Mouse (Mus musculus) embryonic facial prominence, embryonic 10.5 days (tissue): Measurements from ENCODE around the gene Hkdc1. TPM values are rescaled to one million over a fixed set of nuclear protein-coding genes. Genes with fewer than 3 reads are reported as not detected.
"Not testable (repeated sequence)": the region's sequence is repeated elsewhere in the genome, so short reads cannot be mapped to it uniquely, and the experiment has no call there.

Experiments used
- DNase-seq: peaks from one replicate; pipeline ENCODE4 v3.0.0-alpha.2; 2017; ENCODE audit warnings: low spot score
- H3K27ac ChIP-seq: fragments of 300-500 bp; sonication (generic); replicated peaks from 2 replicates; pipeline ENCODE4 v1.5.1; 2016; ENCODE audit warnings: mild to moderate bottlenecking
- H3K27me3 ChIP-seq: fragments of 300-500 bp; sonication (generic); replicated peaks from 2 replicates; pipeline ENCODE4 v1.6.1; 2016; ENCODE audit warnings: low read depth, mild to moderate bottlenecking; ENCODE audit not compliant: poor library complexity, severe bottlenecking
- H3K36me3 ChIP-seq: fragments of 300-500 bp; sonication (generic); replicated peaks from 2 replicates; pipeline ENCODE4 v1.6.1; 2016; ENCODE audit warnings: mild to moderate bottlenecking, moderate library complexity
- H3K4me1 ChIP-seq: fragments of 300-500 bp; sonication (generic); 2 replicates; pipeline ENCODE4 v1.6.1; 2016
- H3K4me3 ChIP-seq: fragments of 300-500 bp; sonication (generic); 2 replicates; pipeline ENCODE4 v1.5.1; 2016; ENCODE audit warnings: mild to moderate bottlenecking, moderate library complexity
- H3K9me3 ChIP-seq: fragments of 300-500 bp; sonication (generic); 2 replicates; pipeline ENCODE4 v1.6.1; 2016; ENCODE audit warnings: mild to moderate bottlenecking
- WGBS: fragments of 180-500 bp; shearing (Covaris S2); methylation state at CpG from one replicate; pipeline ENCODE4 v1.1.7; 2016; 5-methylcytosine and 5-hydroxymethylcytosine counted together
- polyA plus RNA-seq: library from polyadenylated mRNA; unstranded; fragments of >200 nt; fragmentation: Nextera tagmentation; extraction: Ambion mirVana; gene quantifications from 2 replicates; pipeline ENCODE4 v1.2.1, GENCODE M21; 2016

Gene Hkdc1
- 0.34 and 0.69 TPM in 2 replicates for polyA plus RNA-seq

DNA sequence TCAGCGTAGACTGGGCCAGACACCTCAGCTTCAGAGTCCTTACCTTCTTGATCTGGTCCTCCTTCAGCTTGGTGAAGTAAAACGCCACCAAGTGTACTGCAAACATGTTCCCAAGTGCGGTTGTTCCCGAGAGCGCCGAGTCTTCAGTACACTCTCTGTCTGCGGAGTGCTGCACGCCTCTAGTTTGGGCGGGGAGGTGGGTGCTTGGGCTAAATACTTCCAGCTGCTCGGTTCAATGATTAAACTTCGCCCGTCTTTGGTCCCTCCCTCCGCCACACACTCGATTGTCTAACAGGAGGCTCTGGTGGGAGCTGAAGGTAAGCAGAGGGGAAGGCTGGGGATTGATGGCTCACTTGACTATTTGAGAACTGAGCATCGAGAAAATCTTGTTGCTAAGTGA is at the start of gene Hkdc1:
TSS of gene Hkdc1 (minus strand) at position 237 of the 400 bp plus-strand sequence.
- peak within 1 kb of the TSS; percentile 19; the same call in 1 of the 2 replicates for H3K4me3 ChIP-seq
- H3K27me3 ChIP-seq = no peaks in the 10 kb centered on the region
- peaks cover 26% of the 10 kb centered on the region for H3K4me1 ChIP-seq
- WGBS = 44% methylated on average over 15 of the region's 15 CpGs
- H3K27ac ChIP-seq = no peak within 1 kb of the TSS
- DNase-seq = peak; percentile 62
- no peaks in the 10 kb centered on the region for H3K36me3 ChIP-seq
- H3K9me3 ChIP-seq = no peaks in the 10 kb centered on the region

DNA sequence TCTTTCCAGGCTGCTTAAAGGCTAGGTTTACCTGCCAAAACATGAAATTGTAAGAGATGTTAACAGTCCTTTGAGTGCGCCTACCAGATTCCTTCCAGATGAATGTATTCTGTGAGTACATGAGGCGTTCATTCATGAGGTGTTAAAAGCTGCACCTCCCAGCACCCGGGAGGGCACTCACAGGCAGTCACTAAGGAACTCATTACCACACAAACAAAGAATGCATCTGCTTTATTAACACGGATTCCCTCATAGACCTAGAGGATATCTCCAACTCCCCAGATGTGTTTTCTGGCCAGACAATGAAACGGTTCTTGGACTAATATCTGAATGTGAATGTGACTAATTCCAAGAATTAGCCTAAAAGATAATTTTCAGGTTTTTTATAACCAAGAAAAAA is 48.8 kb upstream of the Hkdc1 start:
- Histone ChIP-seq H3K4me1 (no peaks in the 10 kb centered on the region), H3K9me3 (no peaks in the 10 kb centered on the region), H3K27ac (no peak overlapping the region), H3K36me3 (peaks cover 28% of the 10 kb centered on the region; the same call in 1 of the 2 replicates), H3K27me3 (no peaks in the 10 kb centered on the region), H3K4me3 (no peak overlapping the region)
- 85% methylated on average over 5 of the region's 5 CpGs for WGBS
- DNase-seq = no peak

DNA sequence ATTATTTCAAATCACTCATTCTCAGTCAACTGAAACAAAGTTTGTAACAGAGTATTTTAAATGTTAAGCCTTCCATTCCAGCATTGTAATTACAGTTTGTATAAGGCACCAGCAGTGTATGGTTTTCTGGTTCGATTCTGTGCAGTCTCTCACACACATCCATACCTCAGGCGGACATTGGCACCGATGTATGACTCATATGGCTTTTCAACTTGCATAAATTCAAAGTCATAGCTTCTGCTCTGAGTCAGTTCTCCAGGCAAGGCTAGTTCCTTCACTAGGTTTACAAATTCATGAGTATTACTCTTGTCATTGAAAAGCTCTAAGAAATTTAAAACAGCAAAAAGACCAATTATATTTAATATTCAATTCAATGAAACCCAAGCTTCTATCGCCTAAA is 47.4 kb upstream of the Hkdc1 start:
- H3K27ac ChIP-seq = no peak overlapping the region
- no peaks in the 10 kb centered on the region for H3K4me1 ChIP-seq
- H3K4me3 ChIP-seq = no peak overlapping the region
- no peaks in the 10 kb centered on the region for H3K9me3 ChIP-seq
- H3K36me3 ChIP-seq = peaks cover 25% of the 10 kb centered on the region; the same call in 1 of the 2 replicates
- WGBS = 92% methylated on average over 4 of the region's 4 CpGs
- no peak for DNase-seq
- no peaks in the 10 kb centered on the region for H3K27me3 ChIP-seq

DNA sequence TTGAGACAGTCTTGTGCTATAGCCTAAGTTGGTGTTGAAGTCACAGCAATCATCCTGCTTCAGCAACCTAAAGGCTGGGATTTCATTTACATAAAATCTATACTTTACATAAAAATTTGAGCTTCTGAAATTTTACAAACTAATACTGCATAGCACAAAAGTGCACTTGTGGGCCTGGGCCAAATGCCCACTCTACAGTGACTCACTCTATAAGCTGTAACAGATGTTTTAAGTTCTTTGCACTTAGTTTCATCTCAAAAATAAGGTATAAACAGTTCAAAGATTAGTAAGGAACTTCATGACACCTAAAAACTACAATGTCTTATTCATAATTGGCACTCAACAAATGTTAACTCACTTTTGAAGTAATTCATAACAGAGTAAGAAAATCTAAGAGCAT is 39.0 kb upstream of the Hkdc1 start:
- no peak for DNase-seq
- no peaks in the 10 kb centered on the region for H3K4me1 ChIP-seq
- H3K36me3 ChIP-seq = peaks cover 82% of the 10 kb centered on the region
- no peaks in the 10 kb centered on the region for H3K27me3 ChIP-seq
- no peaks in the 10 kb centered on the region for H3K9me3 ChIP-seq
- H3K4me3 ChIP-seq = no peak overlapping the region
- H3K27ac ChIP-seq = no peak overlapping the region

DNA sequence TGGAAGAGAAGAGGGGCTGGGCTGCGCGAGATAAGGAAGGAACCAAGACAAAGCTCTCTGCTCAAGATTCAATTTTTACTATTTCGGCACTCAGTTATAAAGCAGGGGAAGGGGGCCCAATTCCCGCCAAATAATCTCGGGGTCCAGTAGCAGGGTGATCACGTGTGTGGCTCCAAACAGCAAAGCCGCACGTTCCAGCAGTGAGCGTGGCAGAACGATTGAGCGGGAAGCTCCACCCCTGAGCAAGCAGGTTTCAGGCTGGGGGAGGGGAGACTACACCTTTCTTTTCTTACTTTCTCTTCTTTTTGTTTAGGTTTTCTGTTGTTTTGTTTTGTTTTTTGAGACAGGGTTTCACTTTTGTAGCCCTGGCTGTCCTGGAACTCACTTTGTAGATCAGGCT is 29.7 kb upstream of the Hkdc1 start:
- H3K4me3 ChIP-seq, H3K27ac ChIP-seq, DNase-seq, H3K9me3 ChIP-seq, H3K27me3 ChIP-seq: not testable (repeated sequence)
- Histone ChIP-seq H3K36me3 (peaks cover 28% of the 10 kb centered on the region), H3K4me1 (peaks cover 19% of the 10 kb centered on the region)
- 70% methylated on average over 11 of the region's 11 CpGs for WGBS

DNA sequence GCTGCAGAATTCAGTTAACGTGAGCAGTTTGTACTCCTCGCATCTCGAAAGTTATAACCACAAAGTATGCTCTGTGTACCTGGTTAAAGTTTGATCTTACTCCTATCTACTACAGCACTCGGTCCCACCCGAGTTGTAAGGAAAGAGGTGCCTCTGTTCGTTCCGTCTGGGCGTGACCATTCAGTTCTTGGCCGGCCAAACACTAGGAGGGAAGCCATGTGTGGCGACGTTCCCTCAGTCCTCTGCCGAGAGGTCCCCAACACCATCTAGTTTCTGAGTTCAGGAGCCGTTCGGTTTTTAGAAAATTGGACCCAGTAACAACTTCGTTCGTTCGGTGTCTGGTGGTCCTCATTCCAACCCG is 28.0 kb upstream of the Hkdc1 start:
- H3K36me3 ChIP-seq = peaks cover 28% of the 10 kb centered on the region
- 40% methylated on average over 18 of the region's 18 CpGs for WGBS
- no peaks in the 10 kb centered on the region for H3K9me3 ChIP-seq
- H3K4me1 ChIP-seq = peaks cover 19% of the 10 kb centered on the region
- no peak for DNase-seq
- peak overlapping the region; percentile 100 for H3K4me3 ChIP-seq
- peak overlapping the region; percentile 99 for H3K27ac ChIP-seq
- no peaks in the 10 kb centered on the region for H3K27me3 ChIP-seq

DNA sequence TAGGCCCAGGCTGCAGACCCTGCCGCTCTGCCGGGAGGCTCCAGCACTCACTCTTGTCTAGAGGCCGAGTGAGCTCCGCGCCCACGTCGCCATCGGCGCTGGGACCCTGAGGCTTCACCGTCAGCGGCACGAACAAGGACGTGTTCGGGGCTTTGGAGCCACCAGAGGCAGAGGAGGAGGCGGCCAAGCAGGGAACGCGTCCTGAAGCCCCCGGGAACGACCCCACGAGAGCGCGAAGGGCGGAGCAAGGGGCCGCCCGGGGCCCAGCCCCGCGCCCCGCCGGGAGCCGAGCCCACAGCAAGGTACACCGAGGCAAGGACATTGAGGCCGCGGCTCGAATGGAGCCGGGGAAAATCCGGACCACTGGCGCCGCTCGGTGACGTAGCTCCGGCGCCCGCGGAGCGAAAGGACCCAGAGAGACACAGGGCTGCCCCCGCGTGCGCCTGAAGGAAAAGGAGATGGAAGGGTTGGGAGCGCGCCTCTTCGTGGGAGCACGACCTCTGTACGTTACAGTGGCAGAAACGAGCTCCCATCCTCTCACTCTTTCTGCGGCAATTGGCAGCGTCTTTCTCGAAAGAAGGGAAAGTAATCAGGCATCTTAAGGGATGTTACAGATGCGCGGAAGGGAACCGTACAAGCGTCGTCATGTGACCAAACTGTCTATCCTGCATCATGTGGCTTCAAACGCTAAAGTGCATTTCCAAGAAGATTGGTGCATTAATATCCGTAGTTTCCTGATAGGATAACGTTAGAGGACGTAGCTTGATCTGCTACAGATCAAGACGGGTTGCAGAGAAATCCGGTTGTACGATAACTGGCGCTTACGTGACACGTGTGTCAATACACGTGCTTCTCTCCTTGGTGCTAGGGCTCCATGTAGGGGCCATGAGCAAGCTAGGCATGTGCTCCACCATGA is 27.3 kb upstream of the Hkdc1 start, which contains the start of the genes 4930507D05Rik and Supv3l1:
TSS of gene 4930507D05Rik (plus strand) at position 126 of the 916 bp plus-strand sequence.
TSS of gene Supv3l1 (minus strand) at position 375 of the 916 bp plus-strand sequence.
- Histone ChIP-seq H3K36me3 (peaks cover 30% of the 10 kb centered on the region), H3K9me3 (no peaks in the 10 kb centered on the region), H3K4me1 (peaks cover 19% of the 10 kb centered on the region), H3K27ac (peak within 1 kb of the TSS; percentile 99), H3K4me3 (peak within 1 kb of the TSS; percentile 100), H3K27me3 (no peaks in the 10 kb centered on the region)
- WGBS = under 1% methylated on average over 73 of the region's 73 CpGs
- peak; percentile 89 for DNase-seq

DNA sequence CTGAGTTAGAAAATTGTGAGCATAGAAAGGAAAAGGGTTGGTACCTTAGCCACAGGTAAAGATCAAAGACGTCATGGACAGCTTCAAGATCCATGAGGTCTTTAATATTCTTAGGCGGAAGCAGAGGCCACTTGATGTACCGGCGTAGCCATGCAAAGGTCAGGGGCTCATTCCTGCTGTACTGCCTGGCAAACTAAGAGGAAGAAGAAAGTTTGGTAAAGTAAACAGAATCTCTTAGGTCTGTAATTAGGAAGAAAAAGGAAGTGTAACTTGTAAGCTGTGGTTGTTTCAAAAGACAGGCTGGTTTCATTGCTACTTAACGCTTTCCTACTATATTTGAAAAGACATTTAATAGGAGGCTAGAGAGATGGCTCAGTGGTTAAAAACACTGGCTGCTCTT is 8.1 kb upstream of the Hkdc1 start:
- no peaks in the 10 kb centered on the region for H3K9me3 ChIP-seq
- peaks cover 79% of the 10 kb centered on the region for H3K36me3 ChIP-seq
- no peaks in the 10 kb centered on the region for H3K27me3 ChIP-seq
- 94% methylated on average over 5 of the region's 5 CpGs for WGBS
- H3K4me3 ChIP-seq = no peak overlapping the region
- H3K4me1 ChIP-seq = peaks cover 2% of the 10 kb centered on the region; the same call in 1 of the 2 replicates
- no peak overlapping the region for H3K27ac ChIP-seq
- DNase-seq = no peak

DNA sequence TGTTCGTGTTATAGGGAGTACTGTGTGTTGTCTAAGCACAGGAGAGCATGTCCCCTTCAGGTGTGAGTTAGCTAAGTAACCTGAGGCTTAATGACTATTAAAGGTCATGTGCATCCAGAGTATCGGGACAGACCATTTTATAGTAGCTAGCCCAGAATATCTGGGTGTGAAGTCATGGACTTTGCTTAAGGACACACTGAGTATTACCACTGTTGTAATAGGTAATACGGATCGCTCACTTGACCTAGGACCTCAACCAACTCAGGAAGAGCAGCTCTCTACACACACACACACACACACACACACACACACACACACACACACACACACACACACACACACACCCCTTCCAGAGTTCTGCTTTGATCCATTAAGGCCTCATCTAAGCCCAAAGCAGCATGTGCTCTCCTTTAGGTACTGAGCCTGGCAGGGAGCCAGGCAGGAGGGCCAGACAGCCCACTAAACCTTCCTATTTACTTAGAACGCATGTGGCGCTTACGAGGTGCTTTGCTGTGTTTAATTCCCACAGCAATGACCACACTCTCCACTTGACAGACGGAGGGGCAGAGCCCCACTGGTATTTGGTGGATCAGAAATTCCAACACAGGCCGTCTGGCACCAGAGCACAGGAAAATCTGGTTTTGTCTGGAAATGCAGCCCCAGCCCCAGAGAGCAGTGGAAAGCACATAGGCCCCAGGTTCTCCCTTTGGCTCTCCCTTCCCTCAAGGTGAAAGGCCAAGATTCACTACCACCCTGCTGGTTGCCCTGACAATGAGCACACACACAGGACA is 3.0 kb upstream of the Hkdc1 start:
- peaks cover 13% of the 10 kb centered on the region for H3K4me1 ChIP-seq
- 60% methylated on average over 9 of the region's 9 CpGs for WGBS

DNA sequence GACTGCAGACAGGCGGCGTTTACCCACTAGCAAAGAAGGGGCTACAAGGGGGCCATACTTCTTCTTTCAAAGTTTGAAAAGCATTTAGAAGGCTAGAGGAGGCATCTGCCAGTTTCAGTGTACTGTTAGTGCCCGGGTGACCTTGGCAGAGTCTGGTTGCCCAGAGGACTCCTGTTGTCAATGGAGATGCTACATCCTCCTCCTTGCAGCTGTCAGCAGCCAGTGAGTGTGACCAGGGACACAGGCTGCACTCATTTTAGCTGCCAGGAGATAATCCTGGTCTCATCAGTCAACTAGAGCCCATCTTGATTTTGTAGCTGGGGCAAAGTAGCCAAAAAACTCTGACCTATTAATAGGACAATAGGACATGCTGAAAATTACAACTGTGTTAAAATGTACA is 1.2 kb downstream of the Hkdc1 start:
- Histone ChIP-seq H3K36me3 (no peaks in the 10 kb centered on the region), H3K4me3 (no peak overlapping the region), H3K27me3 (no peaks in the 10 kb centered on the region), H3K4me1 (peaks cover 26% of the 10 kb centered on the region), H3K9me3 (no peaks in the 10 kb centered on the region), H3K27ac (no peak overlapping the region)
- WGBS = 83% methylated on average over 3 of the region's 3 CpGs
- DNase-seq = no peak

More for the DNA sequence above, 3.0 kb upstream of the Hkdc1 start:
- no peaks in the 10 kb centered on the region for H3K27me3 ChIP-seq
- DNase-seq = no peak
- H3K27ac ChIP-seq = no peak overlapping the region
- peaks cover 27% of the 10 kb centered on the region for H3K36me3 ChIP-seq
- no peaks in the 10 kb centered on the region for H3K9me3 ChIP-seq
- no peak overlapping the region for H3K4me3 ChIP-seq

DNA sequence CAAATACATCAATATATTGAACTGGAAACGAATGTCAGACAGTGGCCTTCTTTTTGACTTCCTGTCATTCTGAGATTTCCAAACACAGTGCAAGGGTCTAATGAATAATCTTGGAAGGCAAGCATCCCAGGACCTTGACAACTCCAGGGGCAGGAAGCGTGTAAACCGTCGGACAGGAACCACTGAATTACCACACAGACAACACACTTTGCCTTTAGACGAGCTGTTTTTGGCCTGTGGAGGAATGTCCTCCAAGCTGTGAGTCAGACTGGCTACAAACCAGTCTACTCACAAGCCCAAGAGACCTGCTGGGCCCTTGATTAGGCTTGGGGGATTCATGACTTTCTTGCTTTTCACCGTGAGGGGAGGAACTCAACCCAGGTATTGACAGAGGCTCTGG is 1.9 kb downstream of the Hkdc1 start:
- 73% methylated on average over 6 of the region's 6 CpGs for WGBS
- DNase-seq = no peak
- no peak overlapping the region for H3K4me3 ChIP-seq
- H3K9me3 ChIP-seq = no peaks in the 10 kb centered on the region
- no peaks in the 10 kb centered on the region for H3K27me3 ChIP-seq
- no peaks in the 10 kb centered on the region for H3K36me3 ChIP-seq
- H3K4me1 ChIP-seq = peaks cover 23% of the 10 kb centered on the region
- no peak overlapping the region for H3K27ac ChIP-seq

DNA sequence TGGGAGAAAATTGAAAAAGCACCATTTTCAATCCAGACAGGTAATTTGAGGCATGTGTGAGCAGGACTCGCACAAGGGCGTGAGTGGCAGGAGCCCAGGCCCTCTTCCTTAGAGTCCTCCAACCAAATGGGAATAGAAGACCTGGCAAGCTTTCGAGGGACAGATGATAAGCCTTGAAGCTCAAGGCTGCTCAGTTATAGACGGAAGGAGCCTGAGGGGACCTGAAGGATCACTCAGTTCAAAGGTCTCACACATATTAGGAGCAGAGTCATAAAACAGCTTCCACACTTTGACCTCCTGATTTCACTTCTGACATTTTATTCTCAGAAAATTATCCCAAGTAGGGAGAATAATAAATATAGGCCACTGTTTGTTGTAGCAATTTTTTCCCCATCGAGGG is 2.9 kb downstream of the Hkdc1 start:
- Histone ChIP-seq H3K27ac (no peak overlapping the region), H3K4me3 (no peak overlapping the region), H3K36me3 (no peaks in the 10 kb centered on the region), H3K4me1 (peaks cover 23% of the 10 kb centered on the region), H3K9me3 (no peaks in the 10 kb centered on the region), H3K27me3 (no peaks in the 10 kb centered on the region)
- WGBS = 71% methylated on average over 5 of the region's 5 CpGs
- no peak for DNase-seq
